Mouse (Mus musculus): ENCODE results near the gene Nop56.

Gene Nop56

DNA sequence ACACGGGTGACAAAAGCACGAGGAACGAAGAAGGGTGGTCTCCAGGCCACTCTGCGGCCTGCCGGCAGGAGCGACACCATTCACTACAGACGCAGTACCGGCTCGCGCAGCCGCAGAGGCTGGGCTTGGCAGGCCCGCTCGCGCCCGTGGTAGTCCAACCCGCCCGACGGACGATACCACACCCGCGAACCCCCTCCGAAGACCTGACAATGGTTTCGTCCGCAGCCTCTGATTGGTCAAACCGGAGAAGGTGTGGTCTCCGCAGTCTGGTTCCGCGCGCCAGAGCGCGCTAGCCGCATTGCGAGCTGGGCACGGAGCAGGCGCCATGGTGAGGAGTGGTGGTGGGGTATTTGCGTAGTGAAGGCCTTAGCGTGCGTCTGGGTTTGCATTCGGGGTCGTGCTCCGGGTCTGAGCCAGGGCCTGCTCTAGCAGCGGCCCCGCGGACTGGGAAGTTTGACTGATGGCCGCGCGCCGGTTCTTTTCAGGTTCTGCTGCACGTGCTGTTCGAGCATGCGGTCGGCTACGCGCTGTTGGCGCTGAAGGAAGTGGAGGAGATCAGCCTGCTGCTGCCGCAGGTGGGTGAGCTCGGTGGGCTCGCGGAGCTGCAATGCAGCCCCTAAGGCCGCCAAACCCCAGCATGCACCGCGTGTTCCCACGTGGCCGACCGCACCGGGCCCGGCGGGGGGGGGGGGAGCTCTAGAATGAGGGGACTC is at the start of gene Nop56:
TSS of gene Nop56 (plus strand) at position 282 of the 713 bp plus-strand sequence.
- peak; percentile 94 for DNase-seq (ENCODE audit: low read depth)

DNA sequence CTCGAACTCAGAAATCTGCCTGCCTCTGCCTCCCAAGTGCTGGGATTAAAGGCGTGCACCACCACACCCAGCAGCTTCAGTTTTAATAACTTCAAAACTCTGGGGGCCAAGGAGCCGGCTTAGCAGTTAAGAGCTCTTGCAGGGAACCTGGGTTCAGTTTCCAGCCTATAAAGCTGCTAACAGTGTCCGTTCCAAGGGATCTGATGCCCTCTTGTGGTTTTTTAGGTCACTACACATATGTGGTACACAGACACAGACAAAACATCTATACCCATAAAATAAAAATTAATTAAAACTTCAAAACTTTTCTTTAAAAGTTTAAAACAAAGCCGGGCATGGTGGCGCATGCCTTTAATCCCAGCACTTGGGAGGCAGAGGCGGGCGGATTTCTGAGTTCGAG is 27.3 kb upstream of the Nop56 start:
- DNase-seq (ENCODE audit: low read depth): peak; percentile 58

DNA sequence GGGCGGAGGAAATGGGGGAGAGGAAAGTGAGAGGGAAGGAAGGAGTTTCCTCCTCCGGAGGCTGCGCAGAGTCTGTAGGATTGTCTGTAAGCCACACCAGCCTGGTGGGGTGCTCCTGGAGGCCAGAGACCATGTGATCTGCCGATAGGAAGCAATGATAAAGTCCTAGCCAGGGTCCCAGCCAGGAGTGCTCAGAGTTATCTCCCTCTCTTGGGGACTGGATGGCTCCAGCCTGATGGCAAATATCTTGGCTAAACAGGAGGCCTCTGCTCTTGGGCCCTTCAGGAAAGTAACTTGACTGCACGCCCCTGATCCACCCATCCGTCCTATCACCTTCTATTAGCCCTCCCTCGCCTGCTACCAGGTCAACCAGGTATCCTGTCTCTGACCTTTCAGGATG is 26.0 kb upstream of the Nop56 start:
- DNase-seq (ENCODE audit: low read depth): no peak

DNA sequence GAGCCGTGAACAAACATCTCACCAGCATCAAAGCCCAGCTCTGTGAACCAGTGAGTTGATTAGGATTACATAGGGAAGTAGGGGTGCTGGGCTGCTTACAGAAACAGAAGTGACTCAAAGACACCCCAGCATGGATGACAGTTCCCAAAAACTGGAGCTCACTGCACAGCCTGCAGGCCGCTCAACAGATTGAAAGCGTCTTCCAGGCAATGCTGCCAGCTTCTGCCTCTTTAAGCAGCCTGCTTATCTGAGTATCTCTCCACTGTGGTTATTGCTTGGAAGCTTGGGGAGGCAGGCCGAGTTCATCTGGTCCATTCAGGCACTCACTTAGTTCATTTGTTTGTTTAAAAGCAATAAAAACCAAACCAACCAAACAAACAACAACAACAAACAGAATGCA is 17.5 kb upstream of the Nop56 start:
- no peak for DNase-seq (ENCODE audit: low read depth)

DNA sequence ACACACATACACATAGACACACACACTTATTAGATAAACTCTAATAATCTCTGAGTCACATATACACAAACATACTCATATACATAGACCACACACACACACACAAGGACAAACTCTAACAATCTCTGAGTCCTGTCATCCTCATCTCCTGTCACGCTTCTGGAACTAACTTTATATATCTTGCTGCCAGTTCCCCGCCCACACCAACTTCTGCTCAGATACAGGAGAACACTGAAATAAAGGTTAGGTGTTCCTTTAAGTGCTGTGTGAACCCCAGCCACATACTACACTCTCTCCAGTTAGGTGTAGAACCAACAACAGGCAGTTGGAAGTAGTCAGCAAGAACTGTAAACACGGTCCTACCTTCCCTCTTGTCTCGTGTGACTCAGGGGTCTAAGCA is 13.4 kb upstream of the Nop56 start:
- no peak for DNase-seq (ENCODE audit: low read depth)

DNA sequence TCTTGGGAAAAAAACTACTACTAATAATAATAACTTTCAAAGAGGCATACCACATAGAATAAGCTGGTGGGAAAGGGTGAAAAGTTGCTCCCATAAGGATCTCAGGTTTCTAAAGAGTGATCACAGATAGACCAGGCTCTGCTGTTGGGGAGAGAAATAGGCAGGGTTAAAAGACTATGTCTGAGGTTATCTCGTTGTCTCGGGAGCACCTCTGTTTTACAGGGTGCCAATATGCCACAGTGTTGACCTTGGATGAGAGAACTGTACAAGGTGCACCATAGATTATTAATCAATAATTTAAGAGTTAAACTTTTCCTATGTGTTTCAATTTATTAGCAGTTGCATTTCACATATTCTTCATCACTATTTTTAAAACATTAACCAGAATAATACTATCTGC is 12.3 kb upstream of the Nop56 start:
- DNase-seq (ENCODE audit: low read depth): no peak

DNA sequence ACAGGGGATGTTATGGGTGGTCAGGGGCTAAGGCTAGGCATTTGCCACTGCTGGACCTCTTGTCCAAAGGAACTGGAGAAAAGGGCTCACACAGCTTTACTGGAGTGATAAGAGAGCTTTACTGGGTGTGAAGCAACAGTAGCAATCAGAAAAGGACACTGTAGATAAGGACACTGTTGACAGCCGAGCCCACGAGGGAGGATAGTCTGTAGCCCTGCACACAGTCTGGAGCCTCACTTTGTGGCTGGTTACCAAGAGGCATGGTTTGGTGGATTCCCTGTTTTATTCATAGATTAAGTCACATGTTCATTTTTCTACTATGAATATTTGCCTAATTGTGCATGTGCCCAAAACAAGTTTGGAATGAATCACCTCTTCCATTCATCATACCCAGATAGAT is 11.8 kb upstream of the Nop56 start:
- DNase-seq (ENCODE audit: low read depth): peak; percentile 65

DNA sequence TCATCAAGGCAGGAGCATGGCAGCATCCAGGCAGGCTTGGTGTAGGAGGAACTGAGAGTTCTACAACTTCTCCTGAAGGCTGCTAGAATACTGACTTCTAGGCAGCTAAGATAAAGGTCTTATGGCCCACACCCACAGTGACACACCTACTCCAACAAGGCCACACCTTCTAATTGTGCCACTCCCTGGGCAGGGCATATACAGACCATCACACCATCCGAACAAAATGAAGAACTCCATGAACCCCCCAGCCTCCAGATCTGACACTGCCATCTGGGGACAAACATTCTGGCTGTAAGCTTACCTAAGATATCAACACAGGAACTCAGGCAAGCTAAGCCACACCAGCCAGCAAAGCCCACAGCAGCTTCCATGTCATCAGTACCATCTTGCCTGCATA is 8.7 kb upstream of the Nop56 start:
- peak; percentile 79 for DNase-seq (ENCODE audit: low read depth)

DNA sequence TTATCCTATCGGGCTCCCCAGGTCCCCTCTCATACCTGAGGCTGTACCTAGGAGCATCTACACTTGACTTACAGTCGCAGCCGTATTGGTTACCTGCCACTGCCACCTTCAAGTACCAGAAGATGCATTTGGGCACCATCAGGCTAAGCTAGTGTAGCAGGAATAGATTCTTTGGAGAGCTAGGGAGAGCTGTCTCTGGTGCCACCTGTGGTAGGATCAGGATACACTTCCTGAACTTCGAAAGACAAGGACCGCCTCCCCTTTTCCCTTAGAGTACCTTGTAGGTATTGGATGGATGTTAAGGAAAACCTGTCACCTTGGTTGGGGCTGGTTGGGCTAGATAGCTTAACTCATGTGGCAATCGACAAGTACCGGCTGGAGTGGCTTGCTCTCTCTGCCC is 6.2 kb upstream of the Nop56 start:
- DNase-seq (ENCODE audit: low read depth): no peak

DNA sequence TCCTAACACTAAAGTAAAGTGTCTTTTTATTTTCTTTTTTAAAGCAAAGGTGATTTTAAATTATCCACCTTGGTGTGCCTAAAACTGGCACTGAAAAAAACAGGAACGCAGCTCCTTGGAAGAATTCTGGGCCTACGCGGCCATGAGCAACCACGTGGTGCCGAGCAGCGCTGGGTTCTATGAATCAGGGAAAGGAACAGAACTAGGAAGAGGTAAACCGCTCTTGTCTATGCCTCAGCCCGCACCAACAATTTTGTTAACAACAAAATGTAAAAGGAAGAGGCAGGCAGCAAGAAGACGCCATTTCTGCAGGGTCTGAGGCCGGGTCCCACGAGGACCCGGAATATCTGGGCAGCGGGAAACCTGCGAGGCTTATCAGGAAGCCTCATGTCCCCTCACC is 498 bp upstream of the Nop56 start:
- no peak for DNase-seq (ENCODE audit: low read depth)

DNA sequence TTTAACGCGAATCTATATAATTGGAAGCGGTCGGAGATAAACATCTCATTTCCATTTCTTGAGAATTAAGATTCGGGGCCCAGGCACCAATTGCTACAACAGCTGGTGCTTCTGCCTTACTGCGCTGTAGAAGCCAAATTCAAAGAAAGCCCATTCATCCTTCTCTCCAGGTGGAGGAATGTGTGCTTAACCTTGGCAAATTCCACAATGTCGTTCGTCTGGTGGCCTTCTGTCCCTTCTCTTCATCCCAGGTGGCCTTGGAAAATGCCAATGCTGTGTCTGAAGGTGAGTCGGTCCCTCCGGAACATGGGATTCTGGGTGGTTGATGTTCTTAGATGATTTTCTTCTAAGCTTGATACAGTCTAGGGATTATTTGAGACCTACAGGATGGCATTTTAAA is 632 bp downstream of the Nop56 start:
- DNase-seq (ENCODE audit: low read depth): no peak

DNA sequence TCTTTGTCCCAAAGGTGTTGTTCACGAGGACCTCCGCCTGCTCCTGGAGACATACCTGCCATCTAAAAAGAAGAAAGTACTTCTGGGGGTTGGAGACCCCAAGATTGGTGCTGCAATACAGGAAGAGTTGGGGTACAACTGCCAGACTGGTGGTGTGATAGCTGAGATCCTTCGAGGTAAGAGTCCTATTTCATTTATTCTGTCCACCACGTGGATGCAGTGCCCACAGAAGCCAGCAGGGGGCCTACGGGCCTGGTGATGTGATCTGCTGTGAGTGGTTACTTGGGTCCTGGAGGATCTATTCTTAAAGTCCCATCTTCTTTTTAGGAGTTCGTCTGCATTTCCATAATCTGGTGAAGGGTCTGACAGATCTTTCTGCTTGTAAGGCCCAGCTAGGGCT is 1.4 kb downstream of the Nop56 start:
- peak; percentile 86 for DNase-seq (ENCODE audit: low read depth)

DNA sequence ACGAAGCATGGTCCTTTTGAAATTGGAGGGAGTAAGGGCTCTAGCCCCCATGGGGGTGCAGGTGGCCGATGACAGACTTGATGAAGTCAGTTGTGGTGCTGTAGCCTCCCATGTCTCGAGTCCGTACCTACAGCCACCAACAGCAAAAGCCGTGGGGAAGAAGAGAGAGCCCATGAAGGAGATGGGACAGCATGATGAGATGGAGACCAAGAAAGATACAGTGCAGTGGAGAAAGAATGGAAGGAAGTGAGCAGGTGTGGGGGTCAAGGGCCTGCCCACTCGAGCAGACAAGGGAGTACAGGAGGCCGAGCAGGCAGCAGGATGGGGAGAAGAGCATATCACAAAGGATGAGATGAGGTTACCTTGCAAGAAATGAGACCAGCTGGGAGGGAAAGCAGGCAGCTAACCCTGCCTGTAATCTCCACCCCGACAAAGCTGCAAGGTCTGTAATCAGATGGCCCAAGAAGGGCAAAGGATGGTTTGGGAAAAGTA is 5.4 kb downstream of the Nop56 start:
- no peak for DNase-seq (ENCODE audit: low read depth)

DNA sequence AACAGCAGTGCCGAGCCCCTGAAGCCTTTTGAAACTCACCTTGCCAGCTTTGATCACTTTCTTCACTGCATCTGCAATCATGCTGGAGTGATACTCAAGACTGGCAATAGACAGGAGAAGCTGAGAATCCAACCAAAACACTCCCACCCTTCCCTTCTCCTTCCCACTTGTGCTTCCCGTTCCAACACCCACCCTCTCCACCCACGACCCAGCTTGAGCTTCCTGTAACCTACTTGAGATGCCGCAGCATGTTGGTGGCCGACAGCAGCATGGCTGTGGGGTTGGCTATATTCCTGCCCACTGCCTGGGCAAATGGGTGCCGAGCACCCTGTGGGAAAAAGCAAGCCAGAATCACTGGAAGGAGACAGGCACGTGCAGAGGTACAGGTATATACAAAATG is 6.0 kb downstream of the Nop56 start:
- DNase-seq (ENCODE audit: low read depth): no peak

DNA sequence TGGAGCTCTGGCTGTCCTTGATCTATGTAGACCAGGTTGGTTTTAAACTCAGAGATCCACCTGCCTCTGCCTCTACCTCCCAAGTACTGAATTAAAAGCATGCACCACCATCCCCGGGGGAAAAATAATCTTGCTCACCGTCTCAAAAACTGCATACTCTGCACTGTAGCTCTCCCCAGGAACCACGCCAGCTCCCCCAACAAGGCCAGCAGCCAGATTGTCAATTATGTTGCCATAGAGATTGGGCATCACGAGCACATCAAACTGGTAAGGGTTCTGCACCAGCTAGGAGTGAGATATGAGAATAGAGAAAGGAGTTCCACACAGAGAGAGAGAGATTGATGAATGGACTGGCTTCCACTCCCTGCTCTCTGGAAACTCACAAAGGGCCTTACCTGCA is 6.6 kb downstream of the Nop56 start:
- no peak for DNase-seq (ENCODE audit: low read depth)

DNA sequence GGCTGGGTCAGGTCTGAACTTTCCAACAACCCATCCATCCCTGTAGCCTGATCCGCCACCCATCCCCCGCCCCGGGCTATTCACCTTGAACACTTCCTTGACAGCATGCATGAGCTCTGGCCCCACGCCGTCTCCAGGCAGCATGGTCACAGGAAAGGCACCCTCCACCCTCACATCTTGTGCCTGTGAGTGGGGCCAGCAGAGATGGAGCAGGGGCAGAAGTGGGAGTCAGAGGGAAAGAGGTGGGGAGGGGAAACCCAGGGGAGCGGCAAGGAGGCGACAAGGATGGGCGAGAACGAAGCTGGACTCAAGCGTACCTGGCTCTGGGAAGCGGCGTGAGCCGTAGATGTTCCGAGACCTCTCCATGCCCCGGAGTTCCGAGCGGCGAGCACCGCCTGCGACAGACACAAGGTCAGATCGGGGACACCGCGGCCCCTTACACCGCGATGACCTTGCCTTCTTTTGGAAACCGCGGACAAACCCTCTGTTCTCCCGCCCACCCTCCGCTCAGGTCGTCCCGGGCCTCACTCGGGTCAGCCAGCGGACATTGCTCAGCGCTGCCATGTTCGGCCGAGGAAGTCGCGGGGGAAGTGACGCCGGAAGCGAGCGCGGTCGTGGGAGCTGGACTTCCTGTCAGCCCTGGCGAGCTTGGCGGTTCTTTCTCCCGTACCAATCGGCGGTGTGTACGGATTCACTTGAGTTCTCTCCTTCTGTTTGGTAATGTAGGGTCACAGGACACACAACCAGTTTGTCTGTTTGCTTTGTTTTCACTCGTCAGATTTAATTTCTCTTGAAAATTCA is 9.8 kb downstream of the Nop56 start, which contains the start of gene Idh3b:
TSS of gene Idh3b (minus strand) at position 694 of the 801 bp plus-strand sequence.
- peak; percentile 76 for DNase-seq (ENCODE audit: low read depth)

DNA sequence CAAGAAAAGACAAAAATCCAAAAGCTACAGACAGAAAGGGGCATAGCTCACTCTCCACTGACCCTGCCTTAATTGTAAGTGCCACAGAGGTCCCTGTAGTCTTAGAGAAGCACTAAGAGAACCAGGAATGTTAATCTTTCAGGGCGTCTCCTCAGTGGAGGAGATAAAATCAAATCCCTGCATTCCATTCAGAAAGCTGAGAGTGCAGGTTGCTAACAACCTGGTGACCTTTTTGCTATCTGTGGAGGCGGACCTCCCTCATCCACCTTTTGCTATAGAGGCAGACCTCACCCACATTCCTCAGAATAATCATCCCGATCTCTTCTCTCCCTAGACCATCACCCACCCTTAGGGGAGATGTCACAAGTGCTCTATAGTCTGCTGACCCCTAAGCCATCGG is 14.9 kb downstream of the Nop56 start:
- DNase-seq (ENCODE audit: low read depth): no peak

DNA sequence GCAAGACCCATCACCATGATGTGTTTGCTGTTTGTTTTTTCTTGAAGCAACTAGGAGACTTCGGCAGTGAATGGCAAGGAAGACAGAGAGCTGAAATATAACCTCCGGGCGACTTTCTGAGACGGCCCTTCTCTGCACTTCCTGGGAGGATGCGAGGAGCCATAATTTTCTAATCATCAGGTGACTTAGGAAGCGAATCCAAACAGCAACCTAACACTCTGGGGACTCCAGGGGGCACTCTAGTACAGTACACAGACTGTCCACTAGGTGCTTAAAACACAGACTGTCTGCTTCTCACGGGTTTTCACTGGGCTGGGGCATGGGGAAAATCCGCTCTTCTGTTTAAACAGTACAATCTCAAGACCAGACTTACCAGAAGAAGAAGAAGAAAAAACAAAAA is 17.2 kb downstream of the Nop56 start:
- peak; percentile 63 for DNase-seq (ENCODE audit: low read depth)

DNA sequence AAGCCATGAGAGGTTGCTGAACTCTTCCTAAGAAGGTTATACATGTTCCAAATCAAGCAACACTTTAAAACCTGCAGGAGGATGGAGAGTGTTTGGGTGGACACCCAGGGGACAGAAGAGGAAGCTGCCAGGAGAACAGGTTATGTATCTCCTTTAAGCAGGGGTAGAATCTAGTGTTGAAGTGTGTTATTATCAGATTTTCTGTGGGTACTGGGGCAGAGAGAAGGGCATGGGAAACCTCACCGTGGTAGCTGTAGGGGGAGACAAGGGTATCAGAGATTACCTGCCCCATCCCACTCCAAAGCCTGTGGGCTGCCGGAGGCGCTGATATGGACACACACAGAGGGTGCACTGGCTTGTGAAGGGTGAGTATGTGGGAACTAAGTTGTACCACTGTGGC is 18.8 kb downstream of the Nop56 start:
- DNase-seq (ENCODE audit: low read depth): no peak

DNA sequence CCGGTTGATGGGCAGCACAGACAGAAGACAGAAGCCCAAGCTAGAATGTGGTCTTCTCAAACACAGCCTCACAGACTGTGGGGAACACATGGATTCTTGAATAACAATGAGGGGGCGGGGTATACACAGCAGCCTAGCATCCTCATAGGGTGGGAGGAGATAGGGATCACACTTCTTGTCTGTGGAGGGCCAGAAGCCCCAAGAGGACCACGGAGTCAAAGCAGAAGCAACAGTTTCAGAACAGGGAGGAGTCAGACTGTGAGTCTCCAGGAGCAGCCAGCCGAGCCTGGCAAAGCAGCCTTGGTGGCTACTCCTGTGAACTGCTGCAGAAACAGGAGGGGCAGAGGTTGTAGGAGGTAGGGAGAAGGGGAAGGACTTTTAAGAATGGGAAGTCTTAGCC is 19.3 kb downstream of the Nop56 start:
- no peak for DNase-seq (ENCODE audit: low read depth)

DNA sequence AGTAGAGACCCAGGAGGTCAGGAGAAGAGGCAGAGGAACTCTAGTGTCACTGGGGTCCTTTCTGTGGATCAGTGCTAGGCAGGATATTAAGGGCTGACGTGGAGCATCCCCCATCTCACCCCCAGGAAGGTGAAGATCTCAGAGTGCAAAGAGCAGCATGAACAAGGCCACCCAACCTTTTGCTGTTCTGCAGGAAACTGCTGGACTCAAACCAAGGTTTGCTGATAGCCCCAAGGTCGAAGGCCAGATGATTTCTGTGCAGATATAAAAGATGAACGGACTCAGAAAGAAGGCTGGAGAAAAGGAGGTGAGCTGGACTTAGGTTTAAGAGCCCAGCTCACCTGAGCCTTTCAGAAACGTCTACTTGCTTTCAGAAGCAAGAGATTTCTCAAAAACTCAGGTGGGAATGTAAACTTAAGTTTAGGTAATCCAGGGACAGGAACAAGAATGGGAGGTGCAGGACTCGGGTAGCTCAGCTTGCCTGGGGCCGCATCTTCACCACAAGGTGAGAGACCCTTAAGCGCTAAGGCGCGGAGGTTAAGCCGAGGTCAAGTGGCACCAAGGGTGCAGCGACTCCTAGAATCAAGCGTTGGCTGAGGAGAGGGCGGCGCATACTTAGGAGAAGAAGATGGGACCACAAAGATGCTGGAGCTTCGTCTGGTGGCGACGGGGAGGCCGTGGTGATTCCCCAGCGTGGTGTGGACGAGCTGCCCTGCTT is 20.1 kb downstream of the Nop56 start:
- no peak for DNase-seq (ENCODE audit: low read depth)

DNA sequence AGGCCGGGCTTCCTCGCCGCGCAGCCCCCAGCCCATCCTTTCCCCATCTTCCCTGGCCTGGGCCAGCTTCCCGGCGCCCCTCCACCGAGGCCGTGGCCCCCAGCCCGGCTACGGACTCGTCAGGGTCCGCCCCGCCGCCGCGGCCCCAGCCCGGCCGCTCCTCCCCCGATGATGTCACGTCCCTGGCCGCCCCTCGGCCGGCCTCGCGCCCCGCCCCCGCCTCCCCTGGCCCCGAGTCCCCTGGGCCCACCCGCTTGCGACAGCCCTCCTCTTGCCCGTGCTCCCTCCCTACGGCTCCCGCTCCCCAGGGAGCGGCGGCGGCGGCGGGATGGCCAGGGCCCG is 20.7 kb downstream of the Nop56 start, which contains the start of gene Ebf4:
TSS of gene Ebf4 (plus strand) at position 234 of the 342 bp plus-strand sequence.
- DNase-seq (ENCODE audit: low read depth): no peak

Data from c-Kit-positive CD71-positive TER-119-negative erythroid progenitor cells, embryonic 14.5 days (primary cell).